Mouse (Mus musculus) frontal cortex, adult (tissue): ENCODE measurements at regions not wholly inside any gene's neighbourhood (a gene's known extent, or its start where the extent isn't known, plus 50 kb on each side); places are given as distances from the start of the nearest gene placed in this dataset.

Source experiments
- ATAC-seq: cut with Nextera tagmentation; 2 replicates; pipeline ENCODE4 v1.9.2; 2017; ENCODE audit warnings: mild to moderate bottlenecking, moderate library complexity, mixed read lengths; ENCODE audit not compliant: low TSS enrichment

GRCm38 (mm10) chr11:15218671-15219070 lies 619.6 kb downstream of the Pom121l12 start:
- peak; percentile 92 for ATAC-seq

- ATAC-seq, result no peak
These were observed 622.8 kb downstream of the Pom121l12 start for GRCm38 (mm10) chr11:15221856-15222255.

GRCm38 (mm10) chr11:15250022-15250421 lies 650.9 kb downstream of the Pom121l12 start:
- no peak for ATAC-seq

GRCm38 (mm10) chr11:15274043-15274773 lies 675.1 kb downstream of the Pom121l12 start:
- no peak for ATAC-seq

- ATAC-seq, result peak; percentile 90
These were observed 709.4 kb downstream of the Pom121l12 start for GRCm38 (mm10) chr11:15308457-15308856.
